Mouse (Mus musculus) heart, postnatal 25 days (tissue): ENCODE results near the gene 4932411N23Rik. TPM values are rescaled to one million over a fixed set of nuclear protein-coding genes. Genes with fewer than 3 reads are reported as not detected.
"Not testable (repeated sequence)": the region's sequence is repeated elsewhere in the genome, so short reads cannot be mapped to it uniquely, and the experiment has no call there.

Experiments
- DNase-seq: peaks from one replicate; pipeline ENCODE4 v3.0.0; 2022; ENCODE audit warnings: low spot score
- intact Hi-C: fragments of 180-260 bp; cut with DNase I; formaldehyde crosslinking; loops from one replicate; pipeline ENCODE4 v1.15.1; 2025
- total RNA-seq, 2 experiments: library from RNA; stranded (reverse); gene quantifications; 2 replicates each; pipeline ENCODE4 v1.2.3; 2021

4932411N23Rik gene
- not detected for total RNA-seq

DNA sequence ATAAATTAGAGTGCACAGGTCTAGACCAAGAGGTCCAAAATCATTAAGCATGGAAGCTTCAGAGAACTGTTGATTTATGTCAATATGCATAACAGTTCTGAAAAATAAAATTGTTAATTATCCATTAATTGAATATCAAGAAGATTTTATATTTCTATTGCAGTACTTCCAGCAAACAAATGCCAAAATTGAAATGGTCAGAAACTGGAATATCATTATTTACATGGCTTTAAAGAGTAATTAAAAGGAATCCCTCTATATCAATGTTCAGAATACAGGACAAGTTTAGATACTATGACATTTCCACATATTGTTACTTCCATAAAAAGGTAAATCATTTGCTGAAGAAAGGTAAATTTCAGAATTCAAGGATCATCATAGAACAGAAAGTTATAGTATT lies at the start of gene 4932411N23Rik:
Gene 4932411N23Rik, minus strand, starts transcription at position 101 of the 400 bp plus-strand sequence.
- no peak for DNase-seq
- intact Hi-C loops: no loop called here

GRCm38 (mm10) chrX:126779895-126780294 lies 35.8 kb downstream of the 4932411N23Rik start:
- intact Hi-C loops: no loop called here

GRCm38 (mm10) chrX:126777643-126778042 lies 38.0 kb downstream of the 4932411N23Rik start:
- intact Hi-C loops: not testable (repeated sequence)

More at GRCm38 (mm10) chrX:126779895-126780294, 35.8 kb downstream of the 4932411N23Rik start:
- DNase-seq: no peak

GRCm38 (mm10) chrX:126774846-126775245 lies 40.8 kb downstream of the 4932411N23Rik start:
- DNase-seq, intact Hi-C loops: not testable (repeated sequence)

More at GRCm38 (mm10) chrX:126777643-126778042, 38.0 kb downstream of the 4932411N23Rik start:
- not testable (repeated sequence) for DNase-seq

- not testable (repeated sequence) for DNase-seq
Observed at GRCm38 (mm10) chrX:126773511-126773910, 42.2 kb downstream of the 4932411N23Rik start.

More at GRCm38 (mm10) chrX:126773511-126773910, 42.2 kb downstream of the 4932411N23Rik start:
- intact Hi-C loops: not testable (repeated sequence)

Other genes starting within 250 kb of the 4932411N23Rik start
- gene Gm382, start 224.1 kb upstream of the 4932411N23Rik start, total RNA-seq: not detected